ENCODE assay signal across 25 mouse cellular contexts in genomic region chr8:44656031-44656430, GRCm38 (mm10).
"Had no signal": no experiment of that assay in that cellular context is flagged by ENCODE, and none has a peak within 500 bp of the region (broad histone marks: within the 10 kb centered on the region; RNA-seq: fewer than 3 reads in every experiment).

No protein-coding gene starts in this region.

- H3K4me1 ChIP-seq: heart, embryonic 10.5 days; heart, embryonic 12.5 days; hindbrain, embryonic 10.5 days; hindbrain, embryonic 12.5 days; intestine, embryonic 15.5 days; limb, embryonic 10.5 days; limb, embryonic 12.5 days had no signal

- H3K9me3 ChIP-seq: heart, embryonic 10.5 days; heart, embryonic 12.5 days; hindbrain, embryonic 10.5 days; hindbrain, embryonic 12.5 days; intestine, embryonic 15.5 days; limb, embryonic 10.5 days; limb, embryonic 12.5 days had no signal

- H3K9ac ChIP-seq: heart, embryonic 12.5 days; hindbrain, embryonic 12.5 days; hindbrain, embryonic 14.5 days; intestine, embryonic 15.5 days; limb, embryonic 12.5 days had no signal

- H3K36me3 ChIP-seq: heart, embryonic 10.5 days; heart, embryonic 12.5 days; hindbrain, embryonic 10.5 days; hindbrain, embryonic 12.5 days; intestine, embryonic 15.5 days; limb, embryonic 10.5 days; limb, embryonic 12.5 days had no signal

- H3K27ac ChIP-seq: gastrocnemius, adult 2 months; heart, embryonic 10.5 days; hindbrain, embryonic 10.5 days; hindbrain, embryonic 12.5 days; hindbrain, embryonic 14.5 days; intestine, embryonic 15.5 days; layer of hippocampus, adult 2 months; left cerebral cortex, adult 2 months; limb, embryonic 10.5 days; limb, embryonic 12.5 days had no signal

- H3K27me3 ChIP-seq: heart, embryonic 12.5 days; hindbrain, embryonic 12.5 days; intestine, embryonic 15.5 days; limb, embryonic 12.5 days had no signal

- H3K4me3 ChIP-seq: gastrocnemius, adult 2 months; heart, embryonic 10.5 days; heart, embryonic 12.5 days; hindbrain, embryonic 10.5 days; hindbrain, embryonic 12.5 days; intestine, embryonic 15.5 days; layer of hippocampus, adult 2 months; left cerebral cortex, adult 2 months; limb, embryonic 10.5 days; limb, embryonic 12.5 days had no signal

- DNase-seq: gastrocnemius, adult 2 months; gastrocnemius, postnatal 10 days; gastrocnemius, postnatal 25 days; heart, adult 18-20 months; heart, postnatal 10 days; heart, postnatal 4 days; kidney, adult 18-20 months; kidney, adult 8-10 months; kidney, postnatal 10 days; kidney, postnatal 25 days; kidney, postnatal 4 days; liver had no signal

- ATAC-seq: hindbrain, embryonic 16.5 days; inflammation-experienced regulatory T-cells, adult 6 months; intestine, embryonic 15.5 days; intestine, postnatal 0 days had no signal

- H3K4me2 ChIP-seq: heart, embryonic 12.5 days; hindbrain, embryonic 12.5 days; hindbrain, embryonic 14.5 days; intestine, embryonic 15.5 days; limb, embryonic 12.5 days had no signal
